Mouse (Mus musculus): ENCODE data around the gene Srrm4.

Gene Srrm4

GRCm38 (mm10) chr5:116591346-116592048 is at the start of gene Srrm4:
TSS of gene Srrm4 (minus strand) at chr5:116591817.
- peak; percentile 74 for DNase-seq (ENCODE audit: low read depth, low spot score)

- DNase-seq (ENCODE audit: low read depth, low spot score): peak; percentile 73
These were observed 1.3 kb upstream of the Srrm4 start for GRCm38 (mm10) chr5:116592801-116593430.

DNA sequence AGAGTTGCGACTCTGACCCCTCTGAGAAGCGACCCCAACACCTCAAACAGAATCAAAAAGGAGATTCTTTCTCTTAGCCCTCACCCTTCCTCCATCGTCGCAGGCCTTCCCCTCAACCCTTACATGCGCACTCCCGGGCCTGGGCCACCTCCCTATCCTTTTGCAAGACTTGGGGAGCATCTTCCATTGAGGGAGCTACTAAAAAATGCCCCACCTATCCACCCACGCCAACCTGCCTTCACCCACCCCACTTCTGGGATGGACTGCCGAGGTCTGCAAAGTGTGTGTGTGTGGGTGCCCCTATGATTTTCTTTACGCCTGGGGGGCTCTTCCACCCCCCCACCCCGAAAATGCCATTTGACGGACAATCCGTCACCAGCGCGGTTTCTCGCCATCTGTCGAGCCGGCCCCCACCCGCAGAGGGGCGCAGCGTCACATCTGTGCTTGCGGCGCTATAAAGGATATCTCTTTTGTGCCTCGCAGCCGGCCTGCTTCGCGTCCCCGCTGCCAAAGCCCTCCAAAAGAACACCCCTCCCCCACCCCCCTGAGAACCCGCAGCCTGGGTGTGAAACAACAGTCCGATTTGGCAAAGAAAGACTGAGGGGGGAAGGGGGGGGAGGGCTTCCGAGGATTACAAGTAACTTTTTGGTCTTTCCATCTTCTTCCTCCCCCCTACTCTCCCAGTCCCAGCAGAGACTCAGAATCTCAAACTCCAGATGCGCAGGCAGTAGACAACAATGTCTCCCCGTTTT is 608 bp upstream of the Srrm4 start:
- DNase-seq (ENCODE audit: low read depth, low spot score): no peak

- DNase-seq (ENCODE audit: low read depth, low spot score): no peak
These were observed 919 bp downstream of the Srrm4 start for GRCm38 (mm10) chr5:116590698-116591097.

GRCm38 (mm10) chr5:116589631-116590030 is 2.0 kb downstream of the Srrm4 start:
- DNase-seq (ENCODE audit: low read depth, low spot score): no peak

- DNase-seq (ENCODE audit: low read depth, low spot score): no peak
These were observed 2.8 kb downstream of the Srrm4 start for GRCm38 (mm10) chr5:116588836-116589235.

- no peak for DNase-seq (ENCODE audit: low read depth, low spot score)
These were observed 12.1 kb downstream of the Srrm4 start for GRCm38 (mm10) chr5:116579533-116579932.

DNA sequence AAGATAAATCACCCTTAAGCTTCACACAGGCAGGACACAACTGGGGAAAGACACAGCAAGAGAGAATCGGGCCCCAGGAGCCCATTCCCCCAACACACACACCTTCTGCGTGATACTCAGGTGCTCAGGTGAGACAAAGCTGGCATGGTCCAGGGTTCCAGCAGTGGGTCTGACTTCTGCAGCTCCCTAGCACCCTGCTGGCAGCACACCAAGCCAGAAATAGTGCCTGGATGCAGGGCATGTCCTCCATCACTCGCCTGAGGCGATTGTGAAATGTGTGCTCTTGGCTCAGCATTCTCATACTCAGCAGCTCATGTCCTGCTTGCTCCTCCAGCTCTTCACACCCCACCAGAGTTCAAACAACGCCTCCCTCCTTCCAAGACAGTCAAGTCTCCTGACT is 14.5 kb downstream of the Srrm4 start:
- no peak for DNase-seq (ENCODE audit: low read depth, low spot score)

DNA sequence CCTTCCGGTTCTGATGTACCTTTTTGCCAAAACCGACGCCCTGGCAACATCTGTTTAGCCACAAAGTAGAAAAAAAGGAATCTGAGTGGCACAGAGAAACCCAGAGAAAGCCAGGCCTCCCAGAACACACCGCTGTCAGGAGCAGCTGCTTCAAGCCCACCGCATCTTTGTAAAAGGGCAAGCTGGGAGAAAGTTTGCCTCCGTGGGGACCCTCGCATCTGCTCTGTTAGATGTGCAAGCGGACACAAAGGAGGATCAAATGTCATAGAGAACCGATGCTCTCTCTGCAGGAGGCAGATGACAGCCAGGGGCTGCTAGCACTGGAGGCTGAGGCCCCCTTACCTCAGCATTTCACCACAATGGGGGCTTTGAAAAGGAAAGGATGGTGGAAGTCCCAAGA is 18.3 kb downstream of the Srrm4 start:
- no peak for DNase-seq (ENCODE audit: low read depth, low spot score)

- no peak for DNase-seq (ENCODE audit: low read depth, low spot score)
These were observed 19.7 kb downstream of the Srrm4 start for GRCm38 (mm10) chr5:116571936-116572335.

DNA sequence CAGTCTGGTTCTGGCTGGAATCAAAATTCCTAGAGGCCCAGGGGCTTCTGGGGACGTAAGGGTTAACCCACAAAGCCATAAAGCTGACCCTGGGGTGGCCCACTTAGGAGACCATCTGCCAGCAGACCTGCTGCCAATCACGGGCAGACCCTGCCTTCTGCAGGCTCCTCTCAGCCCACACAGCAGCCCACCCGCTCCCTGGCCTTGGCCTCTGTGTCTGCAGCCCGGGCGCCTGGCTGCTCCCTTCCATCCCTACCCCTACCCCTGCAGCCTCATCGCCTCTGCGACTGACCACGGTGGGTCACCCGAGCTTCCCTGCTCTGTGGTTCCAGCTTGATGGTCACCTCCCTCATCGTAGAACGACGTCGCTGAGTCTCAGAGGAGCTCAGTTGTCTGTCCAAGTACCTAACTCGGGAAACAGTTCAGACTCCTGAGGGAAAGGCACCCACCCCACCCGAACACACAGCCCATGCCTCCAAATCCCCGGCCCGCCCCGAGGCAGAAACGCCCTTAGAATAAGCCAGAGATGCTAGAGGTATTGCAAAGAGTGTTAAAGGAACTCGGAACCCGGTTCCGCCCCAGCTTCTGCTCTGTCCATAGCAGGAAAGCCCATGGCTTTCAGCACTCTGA is 20.3 kb downstream of the Srrm4 start:
- no peak for DNase-seq (ENCODE audit: low read depth, low spot score)

GRCm38 (mm10) chr5:116570566-116570965 is 21.1 kb downstream of the Srrm4 start:
- DNase-seq (ENCODE audit: low read depth, low spot score): no peak

DNA sequence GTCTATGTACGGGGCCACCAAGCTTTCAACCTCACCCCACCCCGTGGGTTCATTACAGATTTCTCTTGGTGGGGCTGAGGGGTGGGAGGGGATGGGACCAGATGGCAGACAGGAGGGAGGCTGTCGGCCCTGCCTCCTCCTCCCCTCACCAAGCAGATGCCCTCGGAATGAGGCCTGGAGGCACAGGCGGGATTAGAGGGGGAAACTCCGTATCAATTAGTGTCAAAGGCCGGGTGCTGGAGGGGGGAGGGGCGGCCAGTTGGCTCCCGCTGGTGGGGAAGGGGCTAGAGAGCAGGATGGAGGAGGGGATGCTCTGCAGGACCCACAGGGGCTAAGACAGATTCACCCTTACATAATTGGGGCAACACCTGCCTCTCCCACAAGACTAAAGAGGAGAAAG is 22.0 kb downstream of the Srrm4 start:
- no peak for DNase-seq (ENCODE audit: low read depth, low spot score)

GRCm38 (mm10) chr5:116568050-116568449 is 23.6 kb downstream of the Srrm4 start:
- DNase-seq (ENCODE audit: low read depth, low spot score): no peak

- DNase-seq (ENCODE audit: low read depth, low spot score): no peak
These were observed 24.3 kb downstream of the Srrm4 start for GRCm38 (mm10) chr5:116567298-116567697.

DNA sequence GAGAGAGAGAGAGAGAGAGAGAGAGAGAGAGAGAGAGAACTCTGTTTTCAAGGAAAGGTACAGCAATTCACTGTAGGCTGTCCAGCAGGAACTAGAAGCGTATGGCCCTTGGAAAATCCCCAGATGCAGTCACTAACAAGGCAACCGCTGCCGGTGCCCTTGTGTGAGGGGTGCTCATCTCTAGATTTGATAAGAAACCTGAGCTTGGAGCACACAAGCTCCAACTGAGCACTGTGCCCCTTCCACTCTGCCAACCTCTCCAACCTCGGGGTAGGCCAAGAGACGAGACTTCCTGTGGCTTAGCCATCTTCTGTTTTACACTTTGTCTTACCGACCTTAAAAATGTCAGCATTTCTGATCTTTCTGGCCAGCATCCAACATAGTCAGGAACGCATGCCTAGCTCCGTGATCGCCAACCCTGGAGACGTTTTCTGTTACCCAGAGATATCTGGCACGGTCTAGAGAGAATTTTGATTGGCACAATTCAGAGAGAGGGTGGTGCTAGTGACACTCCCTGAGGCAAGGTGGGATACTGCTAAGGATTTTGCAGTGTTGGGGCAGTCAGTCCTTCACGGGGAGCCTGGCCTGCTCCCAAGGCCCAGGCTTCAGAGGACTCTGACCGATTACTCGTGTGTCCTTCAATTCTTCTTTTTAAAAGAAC is 25.1 kb downstream of the Srrm4 start:
- no peak for DNase-seq (ENCODE audit: low read depth, low spot score)

- DNase-seq (ENCODE audit: low read depth, low spot score): no peak
These were observed 26.0 kb downstream of the Srrm4 start for GRCm38 (mm10) chr5:116565573-116565972.

DNA sequence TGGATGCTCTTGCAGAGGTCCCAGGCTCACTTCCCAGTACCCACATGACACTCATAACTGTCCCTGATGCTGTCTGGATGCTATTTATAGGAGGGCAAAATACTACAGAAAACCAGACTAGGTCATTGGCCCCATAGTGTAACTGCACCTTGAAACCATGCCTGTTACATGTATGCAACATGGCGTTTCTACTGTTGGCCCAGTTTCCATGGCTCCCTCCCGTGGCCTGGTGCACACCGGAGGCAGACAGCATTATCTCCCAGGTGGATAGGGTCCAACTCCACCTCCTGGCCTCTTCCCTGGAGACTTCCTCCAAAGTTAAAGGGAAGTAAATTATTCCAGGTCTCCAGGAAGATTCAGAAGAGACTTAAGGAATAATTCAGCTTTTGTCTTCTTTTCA is 27.2 kb downstream of the Srrm4 start:
- no peak for DNase-seq (ENCODE audit: low read depth, low spot score)

GRCm38 (mm10) chr5:116563713-116564112 is 27.9 kb downstream of the Srrm4 start:
- no peak for DNase-seq (ENCODE audit: low read depth, low spot score)

- no peak for DNase-seq (ENCODE audit: low read depth, low spot score)
These were observed 32.5 kb downstream of the Srrm4 start for GRCm38 (mm10) chr5:116559091-116559490.

DNA sequence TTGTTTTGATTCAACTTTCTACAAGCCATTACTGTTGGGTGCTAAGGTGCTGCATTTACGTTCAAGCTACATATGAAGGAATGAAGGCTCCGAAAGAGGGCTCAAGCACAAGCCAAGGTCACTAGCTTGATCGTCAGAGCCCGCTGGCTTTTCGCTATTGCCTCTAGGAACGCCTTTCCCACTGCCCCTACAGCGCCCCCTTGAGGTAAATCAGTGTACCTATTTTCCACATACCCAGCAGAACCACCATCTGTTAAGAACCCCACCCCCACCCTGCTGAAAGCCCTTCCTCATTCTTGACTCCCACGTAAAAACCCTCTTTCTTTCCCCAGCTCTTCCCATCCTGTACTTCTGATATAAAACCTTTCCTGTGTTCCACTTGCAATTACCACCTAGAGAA is 35.0 kb downstream of the Srrm4 start:
- no peak for DNase-seq (ENCODE audit: low read depth, low spot score)

DNA sequence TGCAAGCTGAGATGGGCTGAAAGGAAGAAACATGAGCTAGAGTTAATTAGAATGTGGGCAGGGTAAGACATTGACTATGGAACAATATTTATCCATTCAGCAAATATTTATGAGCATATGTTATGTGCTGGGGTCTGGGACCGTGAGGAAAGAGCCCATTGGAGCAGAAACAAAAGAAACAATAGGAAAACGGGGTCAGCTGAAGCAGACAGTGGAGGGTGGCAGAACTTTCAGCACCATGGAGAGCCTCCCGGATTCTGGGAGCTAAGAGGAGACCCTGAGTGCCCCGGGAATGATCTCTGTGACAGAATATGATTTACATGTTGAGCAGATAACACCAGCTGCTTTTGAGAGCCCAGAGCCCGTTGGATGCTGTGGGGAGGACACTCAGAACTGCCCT is 37.7 kb downstream of the Srrm4 start:
- DNase-seq (ENCODE audit: low read depth, low spot score): no peak
